Mouse (Mus musculus): ENCODE data around the gene Anks6. TPM values are rescaled to one million over a fixed set of nuclear protein-coding genes. Genes with fewer than 3 reads are reported as not detected.

Gene Anks6
- polyA plus RNA-seq, 1 experiment from 2014 or later: 3.2 TPM

- H3K4me1 ChIP-seq (ENCODE audit: control insufficient read depth, insufficient read depth, low read length): peaks cover 11% of the 10 kb centered on the region
- ATAC-seq (ENCODE audit: low FRiP score) (no peak), DNase-seq (ENCODE audit: low spot score, missing footprints) (no peak)
- no peak overlapping the region for H3K9ac ChIP-seq (ENCODE audit: low read length)
- no peak overlapping the region for H3K27ac ChIP-seq (ENCODE audit: low read depth, low read length)
- no peak overlapping the region for H3K4me2 ChIP-seq
- H3K9me3 ChIP-seq (ENCODE audit: control insufficient read depth, low read length): no peaks in the 10 kb centered on the region
- H3K4me3 ChIP-seq (ENCODE audit: low read depth, low read length): no peak overlapping the region
- no peaks in the 10 kb centered on the region for H3K36me3 ChIP-seq (ENCODE audit: control insufficient read depth, insufficient read depth, low read length)
- 65% methylated on average over 3 of the region's 3 CpGs for WGBS
- H3K27me3 ChIP-seq (ENCODE audit: control insufficient read depth, insufficient read depth, low read length): peaks cover 40% of the 10 kb centered on the region
Measured at GRCm38 (mm10) chr4:46988257-46988656, 69.0 kb downstream of the Anks6 start.

DNA sequence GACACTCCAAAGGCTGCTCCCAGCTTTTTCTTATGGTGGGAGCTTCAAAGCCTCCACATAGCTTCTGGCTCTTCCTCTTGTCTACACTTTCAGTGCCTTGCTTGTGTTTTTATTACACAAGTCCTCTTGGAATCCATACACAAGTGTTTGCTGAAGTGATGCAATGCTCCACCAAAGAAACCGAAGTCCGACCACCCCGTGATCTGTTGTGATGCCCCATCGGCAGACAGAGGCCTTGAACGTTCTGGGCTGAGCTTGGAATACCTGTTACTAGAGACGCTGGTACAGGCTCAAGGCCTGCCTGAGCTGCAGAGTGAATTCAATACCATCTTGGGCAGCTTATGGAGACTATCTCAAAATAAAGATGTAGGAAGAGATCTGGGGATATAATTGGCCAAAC, 69.4 kb downstream of the Anks6 start:
- Histone ChIP-seq H3K4me3 (ENCODE audit: low read depth, low read length) (no peak overlapping the region), H3K4me2 (no peak overlapping the region), H3K36me3 (ENCODE audit: control insufficient read depth, insufficient read depth, low read length) (no peaks in the 10 kb centered on the region), H3K4me1 (ENCODE audit: control insufficient read depth, insufficient read depth, low read length) (peaks cover 11% of the 10 kb centered on the region), H3K27me3 (ENCODE audit: control insufficient read depth, insufficient read depth, low read length) (peaks cover 36% of the 10 kb centered on the region), H3K27ac (ENCODE audit: low read depth, low read length) (no peak overlapping the region), H3K9me3 (ENCODE audit: control insufficient read depth, low read length) (no peaks in the 10 kb centered on the region), H3K9ac (ENCODE audit: low read length) (no peak overlapping the region)
- ATAC-seq (ENCODE audit: low FRiP score): no peak
- DNase-seq (ENCODE audit: low spot score, missing footprints): no peak
- WGBS: 88% methylated on average over 6 of the region's 6 CpGs

DNA sequence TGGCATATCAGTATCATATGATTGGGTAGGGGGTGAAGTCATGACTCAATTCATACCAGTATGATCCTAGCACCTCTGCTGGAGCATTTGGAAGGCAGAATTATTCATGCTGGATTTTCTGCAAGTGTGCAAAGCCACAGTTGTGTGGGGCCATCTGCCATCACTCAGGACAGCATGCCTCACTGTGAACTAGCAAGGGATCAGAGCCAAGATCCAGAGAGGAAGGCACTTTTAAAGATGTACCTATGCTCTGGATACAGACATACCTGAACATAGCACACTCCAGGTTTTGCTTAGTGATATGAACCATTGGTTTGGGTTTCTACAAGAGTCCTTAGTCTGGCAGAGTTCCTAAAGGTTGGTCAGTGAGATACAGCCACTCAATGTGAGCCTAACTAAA, 71.2 kb downstream of the Anks6 start:
- H3K4me3 ChIP-seq (ENCODE audit: low read depth, low read length): no peak overlapping the region
- no peaks in the 10 kb centered on the region for H3K36me3 ChIP-seq (ENCODE audit: control insufficient read depth, insufficient read depth, low read length)
- H3K4me1 ChIP-seq (ENCODE audit: control insufficient read depth, insufficient read depth, low read length): peaks cover 6% of the 10 kb centered on the region; the same call in 1 of the 2 replicates
- H3K9me3 ChIP-seq (ENCODE audit: control insufficient read depth, low read length): no peaks in the 10 kb centered on the region
- no peak for DNase-seq (ENCODE audit: low spot score, missing footprints)
- no peak for ATAC-seq (ENCODE audit: low FRiP score)
- H3K9ac ChIP-seq (ENCODE audit: low read length): no peak overlapping the region
- H3K27me3 ChIP-seq (ENCODE audit: control insufficient read depth, insufficient read depth, low read length): peaks cover 18% of the 10 kb centered on the region
- no peak overlapping the region for H3K27ac ChIP-seq (ENCODE audit: low read depth, low read length)
- no peak overlapping the region for H3K4me2 ChIP-seq

DNA sequence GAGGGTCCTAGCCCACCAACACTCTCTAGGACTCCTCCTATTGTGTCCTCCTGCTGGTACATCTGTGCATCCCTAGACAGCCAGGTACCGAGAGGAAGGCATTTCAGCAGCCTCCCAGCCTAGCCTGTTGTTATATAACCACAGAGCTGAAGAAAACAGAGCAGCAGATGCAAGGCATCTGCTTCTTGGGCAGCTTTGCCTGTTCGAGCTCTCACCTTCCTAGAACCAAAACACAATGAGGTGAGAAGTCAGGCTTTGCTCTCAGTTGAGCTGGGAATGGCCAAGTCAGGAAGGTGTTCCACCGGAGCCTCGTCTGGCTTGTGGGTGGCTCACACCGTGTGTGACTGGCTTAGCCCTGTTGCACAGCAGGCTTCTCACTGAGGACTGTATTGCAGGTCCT, 74.3 kb downstream of the Anks6 start:
- H3K4me2 ChIP-seq: no peak overlapping the region
- H3K9ac ChIP-seq (ENCODE audit: low read length): no peak overlapping the region
- no peaks in the 10 kb centered on the region for H3K36me3 ChIP-seq (ENCODE audit: control insufficient read depth, insufficient read depth, low read length)
- H3K27ac ChIP-seq (ENCODE audit: low read depth, low read length): no peak overlapping the region
- 82% methylated on average over 5 of the region's 5 CpGs for WGBS
- no peaks in the 10 kb centered on the region for H3K4me1 ChIP-seq (ENCODE audit: control insufficient read depth, insufficient read depth, low read length)
- DNase-seq (ENCODE audit: low spot score, missing footprints) (no peak), ATAC-seq (ENCODE audit: low FRiP score) (no peak)
- H3K9me3 ChIP-seq (ENCODE audit: control insufficient read depth, low read length): no peaks in the 10 kb centered on the region
- no peak overlapping the region for H3K4me3 ChIP-seq (ENCODE audit: low read depth, low read length)
- no peaks in the 10 kb centered on the region for H3K27me3 ChIP-seq (ENCODE audit: control insufficient read depth, insufficient read depth, low read length)

DNA sequence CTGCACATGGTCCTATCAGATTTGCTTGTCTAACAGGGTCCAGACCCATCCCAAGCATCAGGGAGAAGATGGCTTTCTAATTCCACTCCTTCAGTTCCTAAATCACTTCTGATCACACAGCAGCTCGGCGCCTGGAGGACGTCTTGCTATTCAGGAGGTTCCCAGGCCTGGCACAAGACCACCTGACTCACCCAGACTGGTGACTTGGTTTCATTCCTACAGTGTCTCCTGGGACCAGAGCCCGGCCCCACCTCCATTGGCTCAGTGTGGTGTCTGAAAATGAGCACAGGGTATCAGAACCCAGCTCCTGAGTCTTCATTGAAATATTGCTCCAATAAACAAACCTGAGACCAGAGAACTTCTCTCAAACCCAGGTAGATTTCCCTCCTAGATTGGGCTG, 75.1 kb downstream of the Anks6 start:
- Histone ChIP-seq H3K9ac (ENCODE audit: low read length) (no peak overlapping the region), H3K27me3 (ENCODE audit: control insufficient read depth, insufficient read depth, low read length) (no peaks in the 10 kb centered on the region), H3K9me3 (ENCODE audit: control insufficient read depth, low read length) (no peaks in the 10 kb centered on the region), H3K4me2 (no peak overlapping the region), H3K36me3 (ENCODE audit: control insufficient read depth, insufficient read depth, low read length) (no peaks in the 10 kb centered on the region), H3K27ac (ENCODE audit: low read depth, low read length) (no peak overlapping the region), H3K4me3 (ENCODE audit: low read depth, low read length) (no peak overlapping the region), H3K4me1 (ENCODE audit: control insufficient read depth, insufficient read depth, low read length) (no peaks in the 10 kb centered on the region)
- DNase-seq (ENCODE audit: low spot score, missing footprints) (no peak), ATAC-seq (ENCODE audit: low FRiP score) (no peak)
- 83% methylated on average over 4 of the region's 4 CpGs for WGBS

DNA sequence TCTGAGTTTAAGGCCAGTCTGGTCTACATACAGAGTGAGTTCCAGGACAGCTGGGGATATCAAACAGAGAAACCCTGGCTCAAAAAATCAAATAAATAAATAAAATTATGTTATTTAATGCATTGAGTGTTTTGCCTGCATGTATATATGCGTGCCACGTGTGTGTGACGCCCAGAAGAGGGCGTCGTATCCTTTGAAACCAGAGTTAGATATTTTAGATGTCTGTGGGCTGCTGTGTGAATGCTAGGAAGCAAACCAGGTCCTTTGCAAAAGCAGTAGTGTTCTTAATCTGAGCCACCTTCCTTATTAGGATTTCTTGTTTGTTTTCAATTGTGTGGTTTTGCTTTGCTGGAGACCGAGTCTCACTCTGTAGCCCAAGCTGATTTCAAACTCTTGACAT, 78.9 kb downstream of the Anks6 start:
- no peak overlapping the region for H3K9ac ChIP-seq (ENCODE audit: low read length)
- no peak for DNase-seq (ENCODE audit: low spot score, missing footprints)
- no peak overlapping the region for H3K27ac ChIP-seq (ENCODE audit: low read depth, low read length)
- no peaks in the 10 kb centered on the region for H3K4me1 ChIP-seq (ENCODE audit: control insufficient read depth, insufficient read depth, low read length)
- no peak for ATAC-seq (ENCODE audit: low FRiP score)
- 85% methylated on average over 6 of the region's 6 CpGs for WGBS
- H3K4me3 ChIP-seq (ENCODE audit: low read depth, low read length): no peak overlapping the region
- H3K27me3 ChIP-seq (ENCODE audit: control insufficient read depth, insufficient read depth, low read length): no peaks in the 10 kb centered on the region
- no peak overlapping the region for H3K4me2 ChIP-seq
- H3K36me3 ChIP-seq (ENCODE audit: control insufficient read depth, insufficient read depth, low read length): no peaks in the 10 kb centered on the region
- H3K9me3 ChIP-seq (ENCODE audit: control insufficient read depth, low read length): no peaks in the 10 kb centered on the region

- H3K4me1 ChIP-seq (ENCODE audit: control insufficient read depth, insufficient read depth, low read length): no peaks in the 10 kb centered on the region
- no peak overlapping the region for H3K9ac ChIP-seq (ENCODE audit: low read length)
- no peaks in the 10 kb centered on the region for H3K9me3 ChIP-seq (ENCODE audit: control insufficient read depth, low read length)
Measured at GRCm38 (mm10) chr4:46977161-46977560, 80.1 kb downstream of the Anks6 start.

DNA sequence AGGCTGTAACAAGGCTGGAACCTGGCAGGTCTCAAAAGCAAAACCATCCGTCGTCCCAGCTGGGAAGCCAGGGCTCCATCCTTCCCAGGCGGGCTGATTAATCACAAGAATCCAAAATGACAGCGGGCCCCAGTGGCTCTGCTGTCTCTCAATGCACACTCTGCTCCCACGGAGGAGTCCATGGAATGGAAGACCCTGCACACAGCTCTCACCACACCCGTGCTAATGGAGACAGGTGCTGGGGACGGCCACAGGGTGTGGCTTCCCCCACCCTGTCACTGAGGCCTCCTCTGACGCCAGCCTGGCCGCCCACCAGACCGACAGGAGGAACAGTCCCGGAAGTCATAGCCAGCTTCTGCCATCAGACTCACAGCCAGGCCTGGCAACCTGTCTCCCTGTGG, 80.6 kb downstream of the Anks6 start:
- H3K4me3 ChIP-seq (ENCODE audit: low read depth, low read length): no peak overlapping the region
- H3K36me3 ChIP-seq (ENCODE audit: control insufficient read depth, insufficient read depth, low read length): no peaks in the 10 kb centered on the region
- no peak overlapping the region for H3K4me2 ChIP-seq
- H3K27ac ChIP-seq (ENCODE audit: low read depth, low read length): no peak overlapping the region
- no peaks in the 10 kb centered on the region for H3K27me3 ChIP-seq (ENCODE audit: control insufficient read depth, insufficient read depth, low read length)
- DNase-seq (ENCODE audit: low spot score, missing footprints): no peak
- ATAC-seq (ENCODE audit: low FRiP score): no peak
- no peaks in the 10 kb centered on the region for H3K9me3 ChIP-seq (ENCODE audit: control insufficient read depth, low read length)
- no peaks in the 10 kb centered on the region for H3K4me1 ChIP-seq (ENCODE audit: control insufficient read depth, insufficient read depth, low read length)
- no peak overlapping the region for H3K9ac ChIP-seq (ENCODE audit: low read length)
- WGBS: 85% methylated on average over 11 of the region's 11 CpGs

More at GRCm38 (mm10) chr4:46977161-46977560, 80.1 kb downstream of the Anks6 start:
- WGBS: 90% methylated on average over 7 of the region's 7 CpGs
- no peak overlapping the region for H3K4me3 ChIP-seq (ENCODE audit: low read depth, low read length)
- ATAC-seq (ENCODE audit: low FRiP score) (no peak), DNase-seq (ENCODE audit: low spot score, missing footprints) (no peak)
- H3K4me2 ChIP-seq: no peak overlapping the region
- H3K36me3 ChIP-seq (ENCODE audit: control insufficient read depth, insufficient read depth, low read length): no peaks in the 10 kb centered on the region
- no peaks in the 10 kb centered on the region for H3K27me3 ChIP-seq (ENCODE audit: control insufficient read depth, insufficient read depth, low read length)
- H3K27ac ChIP-seq (ENCODE audit: low read depth, low read length): no peak overlapping the region

- H3K9ac ChIP-seq (ENCODE audit: low read length): no peak overlapping the region
- no peaks in the 10 kb centered on the region for H3K4me1 ChIP-seq (ENCODE audit: control insufficient read depth, insufficient read depth, low read length)
- H3K36me3 ChIP-seq (ENCODE audit: control insufficient read depth, insufficient read depth, low read length): no peaks in the 10 kb centered on the region
- H3K27me3 ChIP-seq (ENCODE audit: control insufficient read depth, insufficient read depth, low read length): no peaks in the 10 kb centered on the region
- WGBS: 93% methylated on average over 10 of the region's 10 CpGs
- H3K9me3 ChIP-seq (ENCODE audit: control insufficient read depth, low read length): no peaks in the 10 kb centered on the region
- DNase-seq (ENCODE audit: low spot score, missing footprints) (no peak), ATAC-seq (ENCODE audit: low FRiP score) (no peak)
- H3K4me2 ChIP-seq: no peak overlapping the region
- no peak overlapping the region for H3K4me3 ChIP-seq (ENCODE audit: low read depth, low read length)
- H3K27ac ChIP-seq (ENCODE audit: low read depth, low read length): no peak overlapping the region
Measured at GRCm38 (mm10) chr4:46973322-46973721, 83.9 kb downstream of the Anks6 start.

DNA sequence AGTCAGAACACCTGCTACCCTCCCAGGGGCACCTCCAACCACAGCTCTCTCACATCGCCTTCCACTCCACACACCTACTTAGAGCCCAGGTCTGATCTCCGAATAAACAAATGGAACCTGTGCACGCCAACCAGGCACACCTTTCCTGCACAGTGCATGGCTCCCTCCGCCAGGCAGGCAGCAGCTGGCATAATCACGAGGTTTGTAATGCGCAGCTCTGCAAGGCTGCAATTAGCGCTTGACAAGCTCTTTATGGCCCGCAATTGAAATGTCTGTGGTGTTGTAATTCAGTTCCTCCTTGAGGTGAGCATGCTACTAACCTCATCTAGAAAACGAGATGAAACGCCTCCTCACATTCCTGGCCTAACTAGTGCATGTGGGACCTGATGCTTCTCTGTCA, 89.2 kb downstream of the Anks6 start:
- Histone ChIP-seq H3K36me3 (ENCODE audit: control insufficient read depth, insufficient read depth, low read length) (no peaks in the 10 kb centered on the region), H3K27ac (ENCODE audit: low read depth, low read length) (no peak overlapping the region), H3K4me1 (ENCODE audit: control insufficient read depth, insufficient read depth, low read length) (no peaks in the 10 kb centered on the region), H3K9ac (ENCODE audit: low read length) (no peak overlapping the region), H3K27me3 (ENCODE audit: control insufficient read depth, insufficient read depth, low read length) (no peaks in the 10 kb centered on the region), H3K4me2 (no peak overlapping the region), H3K4me3 (ENCODE audit: low read depth, low read length) (no peak overlapping the region), H3K9me3 (ENCODE audit: control insufficient read depth, low read length) (no peaks in the 10 kb centered on the region)
- WGBS: 91% methylated on average over 10 of the region's 10 CpGs
- DNase-seq (ENCODE audit: low spot score, missing footprints) (no peak), ATAC-seq (ENCODE audit: low FRiP score) (no peak)
